Mouse (Mus musculus): Measurements from ENCODE around the gene BC049730.

GRCm38 (mm10) chr7:24661118-24661904 is 47.7 kb upstream of the BC049730 start:
- TF ChIP-seq CTCF (IDR thresholded peaks at IDR 0.05; ENCODE audit: borderline replicate concordance, insufficient read depth, low read depth, low read length) (no peak), POLR2A (IDR thresholded peaks at IDR 0.05; ENCODE audit: borderline replicate concordance, insufficient read depth, low read length) (no peak)
